Mouse (Mus musculus): ENCODE data around the gene Insm1. TPM values are rescaled to one million over a fixed set of nuclear protein-coding genes. Genes with fewer than 3 reads are reported as not detected.

Gene Insm1
- polyA plus RNA-seq, 1 experiment from 2014 or later = not detected

- no peak for ATAC-seq
- H3K27me3 ChIP-seq (replicated peaks) = peaks cover 79% of the 10 kb centered on the region
- 3% methylated on average over 16 of the region's 16 CpGs for WGBS (ENCODE audit: insufficient replicate concordance)
- no peaks in the 10 kb centered on the region for H3K9me3 ChIP-seq (replicated peaks)
- peaks cover 23% of the 10 kb centered on the region for H3K4me1 ChIP-seq
- no peak overlapping the region for H3K9ac ChIP-seq
- no peak overlapping the region for H3K4me2 ChIP-seq
- H3K4me3 ChIP-seq = no peak overlapping the region
- no peak overlapping the region for H3K27ac ChIP-seq
- H3K36me3 ChIP-seq = no peaks in the 10 kb centered on the region
Measured at GRCm38 (mm10) chr2:146217227-146217980, 4.3 kb upstream of the Insm1 start.

GRCm38 (mm10) chr2:146218161-146218691 lies 3.5 kb upstream of the Insm1 start:
- Histone ChIP-seq H3K36me3 (no peaks in the 10 kb centered on the region), H3K4me3 (peak overlapping the region; percentile 8), H3K9me3 (replicated peaks) (no peaks in the 10 kb centered on the region), H3K9ac (no peak overlapping the region), H3K27ac (no peak overlapping the region), H3K4me1 (peaks cover 32% of the 10 kb centered on the region), H3K27me3 (replicated peaks) (peaks cover 87% of the 10 kb centered on the region), H3K4me2 (peak overlapping the region; percentile 40)
- no peak for ATAC-seq
- 2% methylated on average over 40 of the region's 40 CpGs for WGBS (ENCODE audit: insufficient replicate concordance)

DNA sequence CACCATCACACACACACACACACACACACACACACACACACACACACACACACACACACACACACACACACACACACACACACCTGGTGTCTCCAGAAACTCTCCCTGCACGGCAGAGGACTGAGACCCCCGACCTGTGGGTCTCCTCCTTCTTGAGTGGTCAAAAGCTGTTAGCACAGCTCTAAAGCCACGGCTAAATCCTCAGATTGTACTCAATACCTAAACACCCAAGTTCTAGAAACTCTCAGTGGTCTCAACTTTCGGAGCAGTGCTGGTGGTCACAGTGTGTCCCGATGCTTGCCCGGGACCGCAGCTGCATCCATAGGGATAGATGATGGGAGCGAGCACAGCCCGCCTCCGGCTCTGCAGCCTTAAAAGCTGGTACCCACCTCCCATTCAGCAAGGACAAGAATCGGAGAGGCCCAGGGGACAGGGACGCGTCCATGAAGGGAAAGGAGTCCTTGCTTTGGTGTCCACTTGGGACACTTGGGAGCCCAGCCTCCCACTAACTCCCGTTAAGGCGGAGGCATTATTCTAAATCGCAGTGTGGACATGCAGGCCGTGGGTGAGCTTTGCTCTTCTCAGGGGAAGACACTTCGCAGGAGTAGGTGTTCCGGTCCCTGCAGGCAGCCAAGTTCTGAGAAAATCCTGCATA lies 2.7 kb upstream of the Insm1 start:
- no peak for ATAC-seq
- H3K4me2 ChIP-seq = no peak overlapping the region
- H3K4me1 ChIP-seq = peaks cover 34% of the 10 kb centered on the region
- peaks cover 95% of the 10 kb centered on the region for H3K27me3 ChIP-seq (replicated peaks)
- 9% methylated on average over 19 of the region's 19 CpGs for WGBS (ENCODE audit: insufficient replicate concordance)
- H3K9me3 ChIP-seq (replicated peaks) = no peaks in the 10 kb centered on the region
- H3K4me3 ChIP-seq = no peak overlapping the region
- H3K36me3 ChIP-seq = no peaks in the 10 kb centered on the region
- no peak overlapping the region for H3K9ac ChIP-seq
- H3K27ac ChIP-seq = no peak overlapping the region

DNA sequence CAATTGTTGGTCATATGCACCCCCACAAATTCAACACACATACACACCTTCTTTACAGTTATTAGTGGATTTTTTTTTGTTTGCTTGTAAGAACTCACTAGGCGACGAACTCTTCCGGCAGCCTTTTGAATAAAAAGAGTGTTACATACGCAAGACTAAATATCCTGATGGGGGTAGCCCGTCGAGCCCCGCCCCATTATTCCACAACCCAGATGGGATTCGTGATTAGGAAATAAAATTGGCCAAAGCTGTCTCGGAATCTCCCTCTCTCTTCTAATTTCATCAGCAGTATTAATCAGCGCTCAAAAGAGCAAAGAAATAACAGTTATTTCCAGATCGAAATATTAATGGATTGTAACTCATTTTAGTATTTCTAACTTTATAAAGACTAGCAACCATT lies 1.9 kb upstream of the Insm1 start:
- Histone ChIP-seq H3K36me3 (no peaks in the 10 kb centered on the region), H3K4me1 (peaks cover 34% of the 10 kb centered on the region)
- WGBS (ENCODE audit: insufficient replicate concordance) = 18% methylated on average over 11 of the region's 11 CpGs

DNA sequence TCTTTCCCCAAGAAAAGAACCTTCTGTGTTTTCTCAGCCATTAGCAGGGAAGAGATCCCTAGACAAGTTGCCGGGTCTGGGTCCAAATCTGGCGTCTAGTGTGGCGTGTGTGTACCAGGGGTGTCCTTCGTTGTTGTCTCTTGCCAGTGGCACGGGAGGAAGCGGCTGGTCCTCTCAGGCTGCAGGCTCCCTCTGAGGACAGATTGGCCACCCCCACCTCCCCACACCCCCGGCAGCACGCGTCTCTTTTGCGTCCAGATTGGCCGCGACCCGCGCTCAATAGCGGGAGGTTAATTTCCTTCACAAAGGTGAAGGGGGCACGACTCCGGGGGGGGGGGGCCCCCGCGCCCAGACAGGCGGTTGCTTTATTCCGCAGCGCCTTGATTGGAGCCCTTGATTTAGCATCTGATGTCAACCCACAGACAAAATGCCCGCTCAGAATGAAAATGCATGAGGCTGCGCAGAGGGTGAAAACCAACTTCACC lies 1.1 kb upstream of the Insm1 start:
- 5% methylated on average over 24 of the region's 24 CpGs for WGBS (ENCODE audit: insufficient replicate concordance)
- no peak overlapping the region for H3K9ac ChIP-seq
- no peaks in the 10 kb centered on the region for H3K9me3 ChIP-seq (replicated peaks)
- H3K36me3 ChIP-seq = no peaks in the 10 kb centered on the region
- H3K27ac ChIP-seq = no peak overlapping the region
- H3K4me3 ChIP-seq = 0 out of 2 replicates have a peak overlapping the region, but pooled peaks have one; percentile 53
- ATAC-seq = no peak
- peaks cover 99% of the 10 kb centered on the region for H3K27me3 ChIP-seq (replicated peaks)
- peaks cover 34% of the 10 kb centered on the region for H3K4me1 ChIP-seq
- H3K4me2 ChIP-seq = peak overlapping the region; percentile 77; the same call in 1 of the 2 replicates

More for the DNA sequence above, 1.9 kb upstream of the Insm1 start:
- H3K9ac ChIP-seq = no peak overlapping the region
- no peak for ATAC-seq
- peaks cover 99% of the 10 kb centered on the region for H3K27me3 ChIP-seq (replicated peaks)
- H3K9me3 ChIP-seq (replicated peaks) = no peaks in the 10 kb centered on the region
- H3K27ac ChIP-seq = no peak overlapping the region
- no peak overlapping the region for H3K4me3 ChIP-seq
- H3K4me2 ChIP-seq = no peak overlapping the region

GRCm38 (mm10) chr2:146221929-146222278 lies 183 bp downstream of the Insm1 start:
- H3K4me1 ChIP-seq = peaks cover 34% of the 10 kb centered on the region
- peak overlapping the region; percentile 77 for H3K4me2 ChIP-seq
- peak overlapping the region; percentile 53 for H3K4me3 ChIP-seq
- no peak overlapping the region for H3K27ac ChIP-seq
- WGBS (ENCODE audit: insufficient replicate concordance) = under 1% methylated on average over 40 of the region's 44 CpGs
- peaks cover 99% of the 10 kb centered on the region for H3K27me3 ChIP-seq (replicated peaks)
- no peak overlapping the region for H3K9ac ChIP-seq
- no peaks in the 10 kb centered on the region for H3K9me3 ChIP-seq (replicated peaks)
- ATAC-seq = no peak
- no peaks in the 10 kb centered on the region for H3K36me3 ChIP-seq

DNA sequence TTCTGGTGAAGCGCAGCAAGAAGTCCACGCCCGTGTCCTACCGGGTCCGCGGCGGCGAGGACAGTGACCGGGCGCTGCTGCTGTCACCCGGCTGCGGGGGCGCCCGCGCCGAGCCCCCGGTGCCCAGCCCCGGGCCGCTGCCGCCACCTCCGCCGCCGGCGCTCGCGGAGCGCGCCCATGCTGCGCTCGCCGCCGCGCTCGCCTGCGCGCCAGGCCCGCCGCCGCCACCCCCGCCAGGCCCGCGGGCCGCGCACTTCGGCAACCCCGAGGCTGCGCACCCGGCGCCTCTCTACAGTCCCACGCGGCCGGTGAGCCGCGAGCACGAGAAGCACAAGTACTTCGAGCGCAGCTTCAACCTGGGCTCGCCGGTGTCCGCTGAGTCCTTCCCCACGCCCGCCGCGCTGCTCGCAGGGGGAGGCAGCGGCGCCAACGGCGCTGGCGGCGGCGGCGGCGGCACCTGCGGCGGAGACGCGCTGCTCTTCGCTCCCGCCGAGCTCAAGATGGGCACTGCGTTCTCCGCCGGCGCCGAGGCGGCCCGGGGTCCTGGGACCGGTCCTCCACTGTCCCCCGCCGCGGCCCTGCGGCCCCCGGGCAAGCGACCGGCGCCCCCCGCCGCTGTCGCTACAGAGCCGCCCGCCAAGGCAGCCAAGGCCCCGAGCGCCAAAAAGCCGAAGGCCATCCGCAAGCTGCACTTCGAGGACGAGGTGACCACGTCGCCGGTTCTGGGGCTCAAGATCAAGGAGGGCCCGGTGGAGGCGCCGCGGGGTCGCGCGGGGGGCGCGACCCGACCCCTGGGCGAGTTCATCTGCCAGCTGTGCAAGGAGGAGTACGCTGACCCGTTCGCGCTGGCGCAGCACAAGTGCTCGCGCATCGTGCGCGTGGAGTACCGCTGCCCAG lies 806 bp downstream of the Insm1 start:
- H3K4me3 ChIP-seq = peak overlapping the region; percentile 53
- H3K27me3 ChIP-seq (replicated peaks) = peaks cover 99% of the 10 kb centered on the region
- no peaks in the 10 kb centered on the region for H3K36me3 ChIP-seq
- WGBS (ENCODE audit: insufficient replicate concordance) = 1% methylated on average over 112 of the region's 133 CpGs
- H3K4me2 ChIP-seq = peak overlapping the region; percentile 77
- H3K9ac ChIP-seq = no peak overlapping the region
- H3K27ac ChIP-seq = no peak overlapping the region
- no peaks in the 10 kb centered on the region for H3K9me3 ChIP-seq (replicated peaks)
- no peak for ATAC-seq
- H3K4me1 ChIP-seq = peaks cover 30% of the 10 kb centered on the region

GRCm38 (mm10) chr2:146223176-146223905 lies 1.6 kb downstream of the Insm1 start:
- Histone ChIP-seq H3K4me2 (peak overlapping the region; percentile 77), H3K4me1 (peaks cover 25% of the 10 kb centered on the region), H3K9me3 (replicated peaks) (no peaks in the 10 kb centered on the region), H3K9ac (no peak overlapping the region), H3K27ac (no peak overlapping the region), H3K36me3 (no peaks in the 10 kb centered on the region), H3K4me3 (peak overlapping the region; percentile 53), H3K27me3 (replicated peaks) (peaks cover 99% of the 10 kb centered on the region)
- 3% methylated on average over 74 of the region's 75 CpGs for WGBS (ENCODE audit: insufficient replicate concordance)
- ATAC-seq = no peak

DNA sequence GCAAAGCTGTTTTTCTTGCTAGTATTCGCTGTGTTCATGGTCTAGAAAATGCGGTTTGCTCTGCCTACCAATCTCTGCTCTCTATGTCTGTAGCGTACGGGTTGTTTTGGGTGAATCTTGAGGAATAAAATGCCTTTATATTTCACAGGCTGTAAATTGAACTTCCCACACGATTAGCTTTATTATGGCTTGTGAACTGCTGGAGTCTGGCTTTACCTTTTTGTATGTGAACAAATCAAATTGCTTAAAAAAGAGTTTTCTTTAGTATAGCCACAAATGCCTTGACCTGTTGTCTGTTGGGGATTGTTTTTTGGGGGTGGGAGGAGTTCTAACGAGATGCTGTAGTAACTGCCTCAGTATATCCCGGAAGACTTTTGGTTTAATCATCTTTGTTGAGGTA lies 2.4 kb downstream of the Insm1 start:
- Histone ChIP-seq H3K9me3 (replicated peaks) (no peaks in the 10 kb centered on the region), H3K27me3 (replicated peaks) (peaks cover 99% of the 10 kb centered on the region), H3K36me3 (no peaks in the 10 kb centered on the region), H3K4me3 (no peak overlapping the region), H3K4me2 (no peak overlapping the region), H3K4me1 (peaks cover 25% of the 10 kb centered on the region), H3K9ac (no peak overlapping the region), H3K27ac (no peak overlapping the region)
- ATAC-seq = no peak
- WGBS (ENCODE audit: insufficient replicate concordance) = 21% methylated on average over 7 of the region's 7 CpGs

DNA sequence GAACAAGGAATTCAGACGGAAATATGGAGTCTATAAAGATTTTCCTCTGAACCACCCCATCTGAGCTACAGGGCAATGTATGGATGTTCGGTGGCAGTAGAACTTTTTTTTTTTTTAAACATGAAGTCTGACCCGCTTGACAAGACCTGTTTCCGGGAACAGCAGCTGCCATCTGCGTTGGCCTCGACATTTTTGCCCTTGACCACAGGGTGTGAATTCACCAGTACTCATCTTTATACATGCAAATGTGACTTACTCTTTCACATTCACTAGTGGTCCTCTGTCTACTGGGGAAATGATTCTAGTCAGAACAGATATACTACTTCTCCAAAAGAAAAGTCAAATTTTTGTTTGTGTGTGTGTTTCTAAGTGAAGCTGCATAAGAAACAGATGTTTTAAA lies 4.1 kb downstream of the Insm1 start:
- ATAC-seq = no peak
- H3K9ac ChIP-seq = no peak overlapping the region
- no peak overlapping the region for H3K4me2 ChIP-seq
- peaks cover 83% of the 10 kb centered on the region for H3K27me3 ChIP-seq (replicated peaks)
- WGBS (ENCODE audit: insufficient replicate concordance) = 12% methylated on average over 6 of the region's 6 CpGs
- no peak overlapping the region for H3K4me3 ChIP-seq
- H3K4me1 ChIP-seq = peaks cover 24% of the 10 kb centered on the region
- H3K27ac ChIP-seq = no peak overlapping the region
- no peaks in the 10 kb centered on the region for H3K9me3 ChIP-seq (replicated peaks)
- no peaks in the 10 kb centered on the region for H3K36me3 ChIP-seq

DNA sequence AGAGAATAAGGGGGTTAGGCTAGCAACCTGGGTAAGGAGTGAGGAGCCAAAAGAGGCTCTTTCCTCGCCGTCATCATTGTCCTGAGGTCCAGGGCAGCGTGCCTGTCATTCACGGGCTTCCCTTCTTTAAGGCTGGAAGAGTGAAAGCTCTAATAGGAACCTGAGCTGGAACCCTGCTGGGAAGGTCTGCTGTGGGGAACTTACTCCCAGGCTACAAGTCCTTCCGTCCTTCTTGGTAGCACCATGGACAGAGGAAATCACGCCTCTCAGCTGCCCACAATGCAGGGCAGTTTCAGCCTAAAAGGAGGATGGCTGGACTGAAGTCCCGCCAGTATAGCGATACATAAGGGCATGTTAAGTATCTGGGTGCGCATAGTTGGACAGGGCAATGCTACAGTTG lies 4.8 kb downstream of the Insm1 start:
- Histone ChIP-seq H3K4me2 (no peak overlapping the region), H3K36me3 (no peaks in the 10 kb centered on the region), H3K27ac (no peak overlapping the region), H3K27me3 (replicated peaks) (peaks cover 77% of the 10 kb centered on the region), H3K4me1 (peaks cover 17% of the 10 kb centered on the region), H3K4me3 (no peak overlapping the region), H3K9me3 (replicated peaks) (no peaks in the 10 kb centered on the region), H3K9ac (no peak overlapping the region)
- 5% methylated on average over 9 of the region's 9 CpGs for WGBS (ENCODE audit: insufficient replicate concordance)
- no peak for ATAC-seq
